Mouse (Mus musculus) heart, embryonic 14.5 days (tissue): ENCODE results near the gene Sf3a2. TPM values are rescaled to one million over a fixed set of nuclear protein-coding genes. Genes with fewer than 3 reads are reported as not detected.

Experiments used
- ATAC-seq: fragments of 200-750 bp; cut with Nextera tagmentation; 2 replicates; pipeline ENCODE4 v1.8.0; 2017; ENCODE audit warnings: low read depth, moderate TSS enrichment; ENCODE audit not compliant: insufficient number of reproducible peaks, insufficient read depth, low FRiP score
- H3K27ac ChIP-seq, 2 experiments: fragments of 200-500 bp in 1 of 2; fragments of 300-500 bp in 1 of 2; sonication (generic) in 1 of 2; replicated peaks in 1 of 2; 2 replicates each; pipeline ENCODE4 v1.5.1; 2012 to 2014; ENCODE audit warnings: low read depth in 2 of 2, low read length in 2 of 2, control low read depth in 1 of 2, mild to moderate bottlenecking in 1 of 2, mixed read lengths in 1 of 2; ENCODE audit not compliant: control insufficient read depth in 1 of 2, insufficient read depth in 1 of 2
- H3K27me3 ChIP-seq: fragments of 300-500 bp; sonication (generic); 2 replicates; pipeline ENCODE4 v1.6.1; 2014; ENCODE audit warnings: mild to moderate bottlenecking, low read length, control low read depth; ENCODE audit not compliant: control insufficient read depth, insufficient read depth
- H3K36me3 ChIP-seq: fragments of 300-500 bp; sonication (generic); 2 replicates; pipeline ENCODE4 v1.6.1; 2014; ENCODE audit warnings: mild to moderate bottlenecking, control low read depth, low read length, mixed read lengths; ENCODE audit not compliant: control insufficient read depth, insufficient read depth
- H3K4me1 ChIP-seq, 2 experiments: fragments of 200-500 bp in 1 of 2; fragments of 300-500 bp in 1 of 2; sonication (generic) in 1 of 2; 2 replicates each; pipeline ENCODE4 v1.6.1; 2012 to 2014; ENCODE audit warnings: low read length in 2 of 2, control low read depth in 1 of 2, mixed read lengths in 1 of 2; ENCODE audit not compliant: control insufficient read depth in 2 of 2, insufficient read depth in 2 of 2
- H3K4me2 ChIP-seq: fragments of 300-500 bp; sonication (generic); 2 replicates; pipeline ENCODE4 v1.6.1; 2014; ENCODE audit warnings: mild to moderate bottlenecking, low read length
- H3K4me3 ChIP-seq, 2 experiments: fragments of 200-500 bp in 1 of 2; fragments of 300-500 bp in 1 of 2; sonication (generic) in 1 of 2; 2 replicates each; pipeline ENCODE4 v1.5.1; 2012 to 2014; ENCODE audit warnings: low read length in 2 of 2, mild to moderate bottlenecking in 2 of 2, control low read depth in 1 of 2, low read depth in 1 of 2, moderate library complexity in 1 of 2; ENCODE audit not compliant: control insufficient read depth in 1 of 2, insufficient read depth in 1 of 2
- H3K9ac ChIP-seq: fragments of 300-500 bp; sonication (generic); 2 replicates; pipeline ENCODE4 v1.6.1; 2014; ENCODE audit warnings: mild to moderate bottlenecking, low read length
- H3K9me3 ChIP-seq: fragments of 300-500 bp; sonication (generic); 2 replicates; pipeline ENCODE4 v1.6.1; 2016; ENCODE audit warnings: low read length, control low read depth; ENCODE audit not compliant: control insufficient read depth
- WGBS: fragments of 180-500 bp; shearing (Covaris S2); extraction: QIAGEN DNeasy Blood & Tissue Kit; methylation state at CpG from one replicate; pipeline ENCODE4 v1.1.7; 2014; 5-methylcytosine and 5-hydroxymethylcytosine counted together
- polyA plus RNA-seq: library from polyadenylated mRNA; unstranded; fragments of >200 nt; fragmentation: Nextera tagmentation; extraction: Ambion mirVana; gene quantifications from 2 replicates; pipeline ENCODE4 v1.2.1, GENCODE M21; 2014

Sf3a2 gene
- polyA plus RNA-seq, 1 experiment from 2014 or later: 49.2 TPM

DNA sequence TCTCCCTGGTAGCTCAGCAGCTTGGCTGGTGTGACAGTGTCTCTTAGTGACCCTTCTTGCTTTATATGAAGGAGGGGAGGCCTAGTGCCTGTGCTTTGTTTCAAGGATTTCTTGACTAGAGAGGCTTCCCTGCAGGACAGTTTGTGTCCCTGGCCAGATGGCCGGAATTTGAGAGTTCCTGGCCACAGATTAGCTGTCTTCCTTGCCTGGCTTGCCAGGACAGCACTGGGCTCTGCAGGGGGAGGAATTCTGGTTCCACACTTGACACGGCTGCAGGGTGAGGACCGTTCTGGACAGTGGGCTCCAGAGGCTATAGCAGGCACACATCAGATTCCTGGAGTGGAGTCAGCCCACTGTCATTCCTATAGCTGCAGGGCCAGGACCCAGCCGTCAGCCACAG is 22.3 kb upstream of the Sf3a2 start:
- Histone ChIP-seq H3K4me3 (no peak overlapping the region), H3K27ac (peak overlapping the region; percentile 29 to 80), H3K36me3 (peaks cover 94% of the 10 kb centered on the region), H3K4me2 (no peak overlapping the region), H3K4me1 (peaks cover 35 to 41% of the 10 kb centered on the region in 2 experiments), H3K27me3 (no peaks in the 10 kb centered on the region), H3K9ac (peak overlapping the region; percentile 18), H3K9me3 (no peaks in the 10 kb centered on the region)
- ATAC-seq: no peak
- 54% methylated on average over 4 of the region's 4 CpGs for WGBS

DNA sequence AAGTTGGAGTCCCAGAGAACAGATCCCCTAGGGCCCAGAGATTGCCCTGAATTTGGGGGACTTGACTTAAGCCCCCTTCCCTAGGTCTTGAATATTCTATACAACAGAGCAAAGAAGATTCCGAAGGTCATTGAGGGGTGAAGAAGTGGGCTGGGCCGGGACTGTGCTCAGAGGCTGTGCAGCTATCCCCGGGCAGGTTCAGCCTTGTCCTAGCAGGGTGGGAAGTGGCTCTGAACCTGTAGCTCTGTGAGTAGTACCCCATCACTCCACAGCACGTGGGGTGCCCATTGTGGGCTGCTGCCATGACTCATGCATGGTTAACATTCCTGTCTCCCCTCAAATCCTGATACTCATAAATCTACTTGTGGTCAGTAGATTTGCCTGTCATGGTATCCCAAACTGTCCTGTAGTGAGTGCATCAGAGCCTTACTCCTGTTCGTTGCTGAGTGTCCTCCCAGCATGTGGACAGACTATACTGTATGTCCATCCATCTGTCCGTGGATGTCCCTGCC is 21.6 kb upstream of the Sf3a2 start:
- no peaks in the 10 kb centered on the region for H3K27me3 ChIP-seq
- peak overlapping the region; percentile 18; the same call in 1 of the 2 replicates for H3K9ac ChIP-seq
- no peaks in the 10 kb centered on the region for H3K9me3 ChIP-seq
- no peak overlapping the region for H3K4me3 ChIP-seq
- ATAC-seq: no peak
- no peak overlapping the region for H3K4me2 ChIP-seq
- peaks cover 35 to 41% of the 10 kb centered on the region in 2 experiments for H3K4me1 ChIP-seq
- peaks cover 94% of the 10 kb centered on the region for H3K36me3 ChIP-seq
- H3K27ac ChIP-seq: peak overlapping the region in 1 of 2 experiments; percentile 80; a peak in 2 of 4 replicates
- WGBS: 66% methylated on average over 6 of the region's 6 CpGs

GRCm38 (mm10) chr10:80777123-80777522 is 20.9 kb upstream of the Sf3a2 start:
- WGBS: 90% methylated on average over 5 of the region's 5 CpGs
- H3K27me3 ChIP-seq: no peaks in the 10 kb centered on the region
- H3K27ac ChIP-seq: no peak overlapping the region
- H3K9me3 ChIP-seq: no peaks in the 10 kb centered on the region
- H3K4me1 ChIP-seq: peaks cover 35 to 41% of the 10 kb centered on the region in 2 experiments
- no peak for ATAC-seq
- H3K36me3 ChIP-seq: peaks cover 94% of the 10 kb centered on the region
- no peak overlapping the region for H3K4me3 ChIP-seq
- H3K4me2 ChIP-seq: no peak overlapping the region
- no peak overlapping the region for H3K9ac ChIP-seq

GRCm38 (mm10) chr10:80779565-80779964 is 18.4 kb upstream of the Sf3a2 start:
- no peak overlapping the region for H3K4me3 ChIP-seq
- no peak overlapping the region for H3K27ac ChIP-seq
- H3K9ac ChIP-seq: no peak overlapping the region
- no peak overlapping the region for H3K4me2 ChIP-seq
- ATAC-seq: no peak
- no peaks in the 10 kb centered on the region for H3K9me3 ChIP-seq
- H3K27me3 ChIP-seq: no peaks in the 10 kb centered on the region
- H3K4me1 ChIP-seq: peaks cover 16 to 20% of the 10 kb centered on the region in 2 experiments
- H3K36me3 ChIP-seq: peaks cover 99% of the 10 kb centered on the region

DNA sequence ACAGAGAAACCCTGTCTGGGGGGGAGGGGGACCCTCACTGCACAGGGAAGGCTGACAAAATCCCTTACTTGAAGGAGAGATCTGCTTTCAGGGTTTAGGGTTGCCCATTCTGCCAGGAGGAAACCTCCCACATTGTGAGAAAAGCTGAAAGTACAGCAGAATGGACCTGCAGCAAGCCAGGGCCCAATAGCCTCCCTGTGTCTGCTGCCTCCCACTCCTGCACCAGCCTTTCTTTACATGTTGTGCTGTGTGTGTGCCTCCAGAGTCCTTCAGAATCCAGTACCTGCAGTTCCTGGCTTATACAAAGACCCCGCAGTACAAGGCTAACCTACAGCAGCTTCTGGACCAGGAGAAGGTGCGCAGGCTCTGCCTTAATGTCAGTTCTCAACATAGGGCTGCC is 13.7 kb upstream of the Sf3a2 start:
- Histone ChIP-seq H3K9ac (no peak overlapping the region), H3K4me1 (no peaks in the 10 kb centered on the region), H3K4me2 (no peak overlapping the region), H3K27ac (no peak overlapping the region), H3K27me3 (no peaks in the 10 kb centered on the region), H3K9me3 (no peaks in the 10 kb centered on the region), H3K36me3 (peaks cover 100% of the 10 kb centered on the region), H3K4me3 (no peak overlapping the region)
- no peak for ATAC-seq
- 100% methylated on average over 2 of the region's 2 CpGs for WGBS

GRCm38 (mm10) chr10:80784871-80785270 is 13.1 kb upstream of the Sf3a2 start:
- H3K36me3 ChIP-seq: peaks cover 99% of the 10 kb centered on the region
- no peaks in the 10 kb centered on the region for H3K4me1 ChIP-seq
- ATAC-seq: no peak
- no peaks in the 10 kb centered on the region for H3K9me3 ChIP-seq
- H3K27ac ChIP-seq: no peak overlapping the region
- no peaks in the 10 kb centered on the region for H3K27me3 ChIP-seq
- 86% methylated on average over 12 of the region's 12 CpGs for WGBS
- H3K4me2 ChIP-seq: no peak overlapping the region
- no peak overlapping the region for H3K4me3 ChIP-seq
- no peak overlapping the region for H3K9ac ChIP-seq

DNA sequence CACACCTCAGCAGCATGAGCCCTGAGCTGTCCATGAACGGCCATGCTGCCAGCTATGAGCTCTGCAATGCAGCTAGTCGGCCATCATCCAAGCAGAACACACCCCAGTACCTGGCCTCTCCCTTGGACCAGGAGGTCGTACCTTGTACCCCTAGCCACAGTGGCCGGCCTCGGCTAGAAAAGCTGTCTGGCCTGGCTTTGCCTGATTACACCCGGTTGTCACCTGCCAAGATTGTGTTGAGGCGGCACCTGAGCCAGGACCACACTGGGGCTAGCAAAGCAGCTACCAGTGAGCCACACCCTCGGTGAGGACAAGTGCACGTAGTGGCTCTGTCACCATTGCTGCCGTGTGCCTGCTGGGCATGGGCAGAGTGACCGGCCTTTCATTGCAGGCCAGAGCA is 12.0 kb upstream of the Sf3a2 start:
- Histone ChIP-seq H3K36me3 (peaks cover 99% of the 10 kb centered on the region), H3K4me3 (no peak overlapping the region), H3K4me1 (peaks cover 0 to 5% of the 10 kb centered on the region in 2 experiments; a peak in 2 of 4 replicates), H3K4me2 (no peak overlapping the region), H3K9me3 (no peaks in the 10 kb centered on the region), H3K27me3 (no peaks in the 10 kb centered on the region), H3K27ac (no peak overlapping the region), H3K9ac (no peak overlapping the region)
- 90% methylated on average over 11 of the region's 11 CpGs for WGBS
- ATAC-seq: no peak

DNA sequence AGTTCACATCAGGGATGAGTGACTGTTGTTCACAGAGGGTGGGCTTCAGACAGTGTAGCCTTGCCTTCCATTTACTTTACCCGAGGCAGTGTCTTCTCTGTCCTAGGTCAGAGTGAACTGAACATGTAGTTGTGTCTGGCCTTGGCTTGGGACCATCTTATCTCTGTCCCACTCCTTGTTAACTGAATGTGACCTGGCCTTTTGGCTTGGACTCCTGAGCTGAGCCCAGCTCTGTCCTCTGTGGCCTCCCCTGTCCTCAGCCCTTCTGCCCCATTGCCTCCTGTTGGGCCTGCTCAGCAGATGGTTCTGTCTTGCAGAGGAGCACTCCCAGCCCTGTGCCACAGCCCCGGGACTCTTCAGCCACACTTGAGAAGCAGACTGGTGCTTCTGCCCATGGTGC is 10.5 kb upstream of the Sf3a2 start:
- Histone ChIP-seq H3K27ac (no peak overlapping the region), H3K4me2 (no peak overlapping the region), H3K4me1 (peaks cover 10 to 19% of the 10 kb centered on the region in 2 experiments), H3K9ac (no peak overlapping the region), H3K4me3 (no peak overlapping the region), H3K27me3 (no peaks in the 10 kb centered on the region), H3K36me3 (peaks cover 99% of the 10 kb centered on the region), H3K9me3 (no peaks in the 10 kb centered on the region)
- WGBS: 76% methylated on average over 2 of the region's 2 CpGs
- no peak for ATAC-seq
